Mouse (Mus musculus): ENCODE results near the gene Cldn9.

DNA sequence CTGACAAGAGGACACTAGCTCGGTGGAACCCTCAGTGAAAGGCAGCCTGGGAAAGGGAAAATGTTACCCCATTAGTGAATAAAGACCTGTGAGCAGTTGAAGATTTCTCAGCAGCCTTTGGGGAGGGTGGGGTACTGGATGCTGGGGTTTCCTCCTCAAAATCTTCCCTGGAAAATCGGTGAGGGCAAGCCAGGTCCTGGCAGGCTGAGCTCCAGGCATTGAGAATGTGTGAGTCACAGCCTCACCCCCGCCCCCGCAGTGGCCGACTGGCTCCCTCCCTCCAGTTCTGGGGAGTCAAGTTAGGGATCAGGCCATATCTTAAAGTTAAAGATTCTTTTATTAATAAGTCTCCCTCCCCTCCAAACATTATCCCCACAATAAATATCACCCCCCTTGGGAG is 8.7 kb downstream of the Cldn9 start:
- no peak for TF ChIP-seq POLR2AphosphoS5 (IDR thresholded peaks at IDR 0.05; ENCODE audit: insufficient replicate concordance, low read depth, low read length)
- TF ChIP-seq GATA2 (IDR thresholded peaks at IDR 0.05; ENCODE audit: borderline replicate concordance, low read depth, low read length), result no peak
- TF ChIP-seq CTCF (IDR thresholded peaks at IDR 0.05; ENCODE audit: low read depth, low read length), result no peak
- TF ChIP-seq GATA1 (IDR thresholded peaks at IDR 0.05; ENCODE audit: borderline replicate concordance, low read length), result no peak
